15 mouse cellular contexts compared by ENCODE assay signal in the genomic region with DNA sequence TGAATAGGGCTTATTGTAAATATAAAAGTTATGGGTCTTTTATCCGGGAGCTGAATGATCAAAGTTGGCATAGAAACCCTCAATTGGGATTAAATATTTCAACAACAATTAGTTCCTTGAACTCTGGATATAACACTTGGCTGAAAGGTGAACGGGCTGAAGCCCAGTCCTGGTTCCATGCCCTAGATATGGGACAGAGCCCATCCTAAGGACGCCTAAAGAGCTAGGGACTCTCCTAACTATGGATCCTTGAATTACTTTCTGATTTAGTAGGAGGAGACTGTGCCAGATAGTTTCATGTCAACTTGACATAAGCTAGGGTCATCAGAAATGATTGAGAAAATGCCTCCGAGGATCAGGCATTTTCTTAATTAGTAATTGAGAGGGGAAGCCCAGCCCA.
DNase-seq lines count a peak whose midpoint lies in the region; ATAC-seq lines count a peak whose summit lies in the region.
"Had no signal": no experiment of that assay in that cellular context is flagged by ENCODE, and none has a peak within 500 bp of the region (broad histone marks: within the 10 kb centered on the region; RNA-seq: fewer than 3 reads in every experiment).

No protein-coding gene starts in this region.

- no peaks in the 10 kb centered on the region for H3K27me3 ChIP-seq in heart, embryonic 16.5 days (ENCODE audit: control insufficient read depth, insufficient read depth, low read length)
- H3K27me3 ChIP-seq in lung, embryonic 16.5 days (ENCODE audit: control insufficient read depth, insufficient read depth, low read depth, low read length): no peaks in the 10 kb centered on the region
- H3K27me3 ChIP-seq in limb, embryonic 15.5 days: no peaks in the 10 kb centered on the region
- H3K27me3 ChIP-seq: embryonic facial prominence, embryonic 15.5 days; forebrain, embryonic 15.5 days; kidney, embryonic 15.5 days had no signal

- H3K27ac ChIP-seq in heart, embryonic 16.5 days (ENCODE audit: low read length): peak overlapping the region; percentile 75
- peak overlapping the region; percentile 77 for H3K27ac ChIP-seq in lung, embryonic 16.5 days (ENCODE audit: low read length)
- H3K27ac ChIP-seq in limb, embryonic 15.5 days: 0 out of 2 replicates have a peak overlapping the region, but pooled peaks have one; percentile 3
- H3K27ac ChIP-seq: hindbrain, embryonic 10.5 days; kidney, embryonic 15.5 days had no signal

- ATAC-seq in heart, embryonic 16.5 days (replicated peaks; ENCODE audit: extremely low read depth, insufficient read depth, low FRiP score): no peak
- no peak for ATAC-seq in lung, embryonic 16.5 days (ENCODE audit: low read depth)
- no peak for ATAC-seq in limb, embryonic 15.5 days (ENCODE audit: insufficient number of reproducible peaks, low FRiP score, low TSS enrichment, low read depth)

- DNase-seq in heart, adult 11 months: peak; percentile 79
- no peak for DNase-seq in heart, postnatal 14 days
- no peak for DNase-seq in heart, adult 18-20 months
- no peak for DNase-seq in lung, postnatal 36 days
- DNase-seq in left cerebral cortex, postnatal 25 days (ENCODE audit: low spot score in 2 of 2): no peak
- DNase-seq: thymus, postnatal 14 days had no signal

- intact Hi-C loops in heart, postnatal 14 days (cut with DNase I): no loop called here
- intact Hi-C loops in left cerebral cortex, postnatal 25 days (cut with DNase I): loop anchor here (10.0 kb wide), 1 partner anchor 312 kb away; no protein-coding TSS in a partner anchor

- H3K9ac ChIP-seq in heart, embryonic 16.5 days (ENCODE audit: low read length): no peak overlapping the region
- H3K9ac ChIP-seq in lung, embryonic 16.5 days (ENCODE audit: low read length): no peak overlapping the region
- H3K9ac ChIP-seq in limb, embryonic 15.5 days: no peak overlapping the region
- H3K9ac ChIP-seq: embryonic facial prominence, embryonic 15.5 days; forebrain, embryonic 15.5 days; kidney, embryonic 15.5 days; liver, postnatal 0 days had no signal

- no peaks in the 10 kb centered on the region for H3K36me3 ChIP-seq in heart, embryonic 16.5 days (ENCODE audit: control insufficient read depth, insufficient read depth)
- H3K36me3 ChIP-seq in lung, embryonic 16.5 days (ENCODE audit: control insufficient read depth, insufficient read depth, low read length): no peaks in the 10 kb centered on the region
- no peaks in the 10 kb centered on the region for H3K36me3 ChIP-seq in limb, embryonic 15.5 days
- H3K36me3 ChIP-seq: embryonic facial prominence, embryonic 15.5 days; forebrain, embryonic 15.5 days; hindbrain, embryonic 10.5 days; kidney, embryonic 15.5 days had no signal

- H3K4me2 ChIP-seq in heart, embryonic 16.5 days (ENCODE audit: low read depth, low read length): no peak overlapping the region
- H3K4me2 ChIP-seq in lung, embryonic 16.5 days (ENCODE audit: low read depth, low read length): no peak overlapping the region
- no peak overlapping the region for H3K4me2 ChIP-seq in limb, embryonic 15.5 days
- H3K4me2 ChIP-seq: embryonic facial prominence, embryonic 15.5 days; forebrain, embryonic 15.5 days; kidney, embryonic 15.5 days; midbrain, embryonic 11.5 days had no signal

- H3K9me3 ChIP-seq in heart, embryonic 16.5 days (replicated peaks; ENCODE audit: control insufficient read depth, low read length): no peaks in the 10 kb centered on the region
- no peaks in the 10 kb centered on the region for H3K9me3 ChIP-seq in lung, embryonic 16.5 days (ENCODE audit: control insufficient read depth, low read length)
- no peaks in the 10 kb centered on the region for H3K9me3 ChIP-seq in limb, embryonic 15.5 days
- H3K9me3 ChIP-seq: embryonic facial prominence, embryonic 15.5 days; forebrain, embryonic 15.5 days; hindbrain, embryonic 10.5 days; kidney, embryonic 15.5 days had no signal

- H3K4me1 ChIP-seq in heart, embryonic 16.5 days (ENCODE audit: control insufficient read depth, insufficient read depth, low read length): peaks cover 16% of the 10 kb centered on the region
- H3K4me1 ChIP-seq in lung, embryonic 16.5 days (replicated peaks; ENCODE audit: control insufficient read depth, insufficient read depth, low read length): peaks cover 26% of the 10 kb centered on the region
- H3K4me1 ChIP-seq in limb, embryonic 15.5 days: peaks cover 17% of the 10 kb centered on the region

- no peak overlapping the region for H3K4me3 ChIP-seq in heart, embryonic 16.5 days (ENCODE audit: low read length)
- H3K4me3 ChIP-seq in lung, embryonic 16.5 days (ENCODE audit: low read length): no peak overlapping the region
- H3K4me3 ChIP-seq in limb, embryonic 15.5 days: no peak overlapping the region
- H3K4me3 ChIP-seq: embryonic facial prominence, embryonic 15.5 days; forebrain, embryonic 15.5 days; hindbrain, embryonic 10.5 days; kidney, embryonic 15.5 days had no signal

- WGBS in heart, embryonic 16.5 days: 71% methylated on average over 4 of the region's 4 CpGs
- WGBS in lung, embryonic 16.5 days: 59% methylated on average over 4 of the region's 4 CpGs
- 60% methylated on average over 4 of the region's 4 CpGs for WGBS in limb, embryonic 15.5 days

Comparison
In these comparisons a context has a peak if more than half of its experiments do, and no peak if none do; other contexts are left out.
1. H3K27ac ChIP-seq: peak in every context shown above with its lines; median percentile 77 in lung, embryonic 16.5 days; 75 in heart, embryonic 16.5 days; 3 in limb, embryonic 15.5 days.